Mouse (Mus musculus): ENCODE measurements around the gene Pfas. TPM values are rescaled to one million over a fixed set of nuclear protein-coding genes. Genes with fewer than 3 reads are reported as not detected.

Pfas gene
- polyA plus RNA-seq, 1 experiment, result 0.81 TPM

DNA sequence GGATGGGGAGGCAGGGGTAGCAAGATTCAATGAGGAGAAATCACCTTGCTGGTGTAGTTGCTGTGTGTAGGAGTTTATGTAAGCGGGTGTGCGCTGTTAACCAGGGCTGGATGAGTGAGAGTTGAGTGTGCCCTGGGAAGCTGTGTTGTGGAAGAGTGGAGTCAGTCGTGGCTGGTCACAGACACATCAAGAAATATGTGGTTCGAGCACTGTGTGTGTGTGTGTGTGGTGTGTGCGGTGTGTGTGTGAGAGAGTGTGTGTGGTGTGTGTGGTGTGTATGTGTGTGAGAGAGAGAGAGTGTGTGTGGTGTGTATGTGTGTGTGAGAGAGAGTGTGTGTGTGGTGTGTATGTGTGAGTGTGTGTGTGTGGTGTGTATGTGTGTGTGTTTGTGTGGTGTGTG is 52.8 kb downstream of the Pfas start:
- Histone ChIP-seq H3K36me3 (ENCODE audit: control insufficient read depth) (no peaks in the 10 kb centered on the region), H3K9me3 (ENCODE audit: control insufficient read depth, low read length) (peaks cover 5% of the 10 kb centered on the region; the same call in 1 of the 2 replicates), H3K4me1 (ENCODE audit: control insufficient read depth) (peaks cover 1% of the 10 kb centered on the region; the same call in 1 of the 2 replicates), H3K27me3 (ENCODE audit: control insufficient read depth) (peaks cover 69% of the 10 kb centered on the region), H3K4me3 (replicated peaks) (no peak overlapping the region)
- TF ChIP-seq GATA1 (IDR thresholded peaks at IDR 0.05; ENCODE audit: low read length), result no peak
- no peak for TF ChIP-seq TAL1 (IDR thresholded peaks at IDR 0.05; ENCODE audit: low read length)

DNA sequence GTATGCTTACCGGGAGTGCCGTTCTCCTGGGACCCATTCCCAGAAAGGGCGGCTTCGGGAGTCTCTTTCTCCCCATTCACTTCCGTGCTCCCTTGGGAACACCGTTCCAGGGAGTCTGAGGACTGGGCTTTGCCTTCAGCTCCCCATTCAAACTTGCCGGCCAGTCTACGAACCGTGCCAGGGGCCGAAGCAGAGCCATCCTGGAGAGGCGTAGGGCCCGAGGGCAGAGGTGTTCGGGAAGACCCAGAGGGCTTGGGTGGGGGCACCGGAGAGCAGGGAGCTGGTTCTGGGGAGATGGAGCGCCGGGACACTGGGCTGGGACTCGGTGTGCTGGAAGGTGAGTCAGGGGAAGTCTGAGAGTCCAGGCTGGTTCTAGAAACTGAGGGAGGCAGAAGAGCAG is 53.9 kb downstream of the Pfas start:
- no peak for TF ChIP-seq GATA1 (IDR thresholded peaks at IDR 0.05; ENCODE audit: low read length)
- TF ChIP-seq TAL1 (IDR thresholded peaks at IDR 0.05; ENCODE audit: low read length), result no peak
- Histone ChIP-seq H3K4me3 (replicated peaks) (no peak overlapping the region), H3K36me3 (ENCODE audit: control insufficient read depth) (no peaks in the 10 kb centered on the region), H3K27me3 (ENCODE audit: control insufficient read depth) (peaks cover 72% of the 10 kb centered on the region), H3K4me1 (ENCODE audit: control insufficient read depth) (peaks cover 1% of the 10 kb centered on the region; the same call in 1 of the 2 replicates), H3K9me3 (ENCODE audit: control insufficient read depth, low read length) (peaks cover 5% of the 10 kb centered on the region; the same call in 1 of the 2 replicates)

DNA sequence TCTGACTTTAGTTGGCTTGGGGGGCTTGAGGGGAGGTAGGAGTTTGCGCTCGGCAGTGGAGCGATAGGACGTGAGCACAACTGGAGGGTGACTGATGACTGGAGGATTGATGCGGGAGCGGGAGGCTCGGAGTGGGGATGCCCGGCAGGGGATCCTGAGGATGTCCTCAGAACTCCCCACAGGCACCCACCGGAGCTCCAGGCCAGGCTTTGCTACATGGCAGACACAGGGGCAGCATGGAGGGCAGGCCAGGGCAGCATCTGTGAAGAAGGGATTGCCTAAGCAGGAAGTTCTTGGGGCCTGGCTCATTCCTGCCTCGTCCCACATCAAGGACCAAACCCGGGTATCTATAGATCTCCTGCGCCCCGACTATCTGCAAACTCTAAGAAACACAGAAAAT is 54.4 kb downstream of the Pfas start:
- no peak for TF ChIP-seq TAL1 (IDR thresholded peaks at IDR 0.05; ENCODE audit: low read length)
- no peak for TF ChIP-seq GATA1 (IDR thresholded peaks at IDR 0.05; ENCODE audit: low read length)
- Histone ChIP-seq H3K4me3 (replicated peaks) (no peak overlapping the region), H3K27me3 (ENCODE audit: control insufficient read depth) (peaks cover 72% of the 10 kb centered on the region), H3K9me3 (ENCODE audit: control insufficient read depth, low read length) (peaks cover 5% of the 10 kb centered on the region; the same call in 1 of the 2 replicates), H3K4me1 (ENCODE audit: control insufficient read depth) (peaks cover 1% of the 10 kb centered on the region; the same call in 1 of the 2 replicates), H3K36me3 (ENCODE audit: control insufficient read depth) (no peaks in the 10 kb centered on the region)

DNA sequence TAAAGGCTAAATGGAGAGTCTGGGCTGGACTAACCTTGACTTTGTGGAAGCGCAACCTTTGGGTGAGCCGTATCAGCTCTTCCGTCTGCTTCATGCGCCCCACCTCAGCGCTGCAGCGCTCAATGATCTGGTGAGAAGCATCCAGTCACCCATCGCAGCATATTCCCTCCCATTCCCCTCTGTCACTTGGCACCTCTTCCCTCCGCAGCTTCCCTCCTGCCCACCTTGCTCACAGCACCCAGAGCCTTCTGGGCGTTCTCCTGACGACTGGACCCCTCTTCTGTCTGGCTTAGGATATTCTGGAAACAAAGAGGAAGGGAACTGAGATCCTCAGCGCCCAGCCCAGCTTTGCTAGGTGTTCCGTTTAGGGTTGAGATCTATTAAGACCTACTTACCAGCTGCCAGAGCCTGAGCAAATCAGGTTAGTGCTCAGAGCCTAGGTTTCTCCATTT is 60.7 kb downstream of the Pfas start:
- Histone ChIP-seq H3K27me3 (ENCODE audit: control insufficient read depth) (peaks cover 28% of the 10 kb centered on the region), H3K36me3 (ENCODE audit: control insufficient read depth) (no peaks in the 10 kb centered on the region), H3K4me3 (replicated peaks) (no peak overlapping the region), H3K4me1 (ENCODE audit: control insufficient read depth) (0 out of 2 replicates have a peak, but pooled peaks cover 1% of the 10 kb centered on the region), H3K9me3 (ENCODE audit: control insufficient read depth, low read length) (no peaks in the 10 kb centered on the region)
- TF ChIP-seq TAL1 (IDR thresholded peaks at IDR 0.05; ENCODE audit: low read length) (no peak), GATA1 (IDR thresholded peaks at IDR 0.05; ENCODE audit: low read length) (no peak)

DNA sequence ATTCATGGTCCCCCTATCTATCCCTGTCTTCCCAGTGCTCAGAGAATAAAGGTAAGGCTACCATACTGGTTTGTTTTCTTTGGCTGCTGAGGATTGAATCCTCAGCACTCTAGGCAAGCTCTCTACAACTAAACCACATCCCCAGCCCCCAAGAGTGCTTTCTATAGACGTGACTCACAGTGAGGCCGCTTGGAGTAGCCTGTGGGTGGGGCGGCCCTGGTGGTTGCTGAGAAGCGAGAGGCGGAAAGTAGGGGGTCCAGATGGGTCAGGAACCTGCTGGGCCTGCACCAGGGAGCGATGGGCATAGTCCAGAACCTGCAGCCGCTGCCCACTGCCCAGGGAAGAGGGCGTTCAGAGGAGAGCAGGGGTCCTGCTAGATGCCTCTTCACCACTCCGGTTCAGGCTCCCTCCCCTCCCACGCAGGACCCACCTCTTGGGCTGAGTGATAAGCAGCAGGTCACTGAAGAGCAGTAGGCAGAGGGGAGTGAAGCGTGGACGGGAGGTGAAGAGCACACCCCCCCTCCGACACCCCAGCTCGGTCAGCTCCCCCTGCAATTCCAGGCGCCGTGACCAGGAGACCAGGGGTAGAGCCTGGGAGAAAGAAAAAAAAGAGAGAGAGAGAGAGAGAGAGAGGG is 61.3 kb downstream of the Pfas start:
- H3K36me3 ChIP-seq (ENCODE audit: control insufficient read depth), result no peaks in the 10 kb centered on the region
- H3K27me3 ChIP-seq (ENCODE audit: control insufficient read depth), result peaks cover 23% of the 10 kb centered on the region
- no peaks in the 10 kb centered on the region for H3K9me3 ChIP-seq (ENCODE audit: control insufficient read depth, low read length)
- 0 out of 2 replicates have a peak, but pooled peaks cover 1% of the 10 kb centered on the region for H3K4me1 ChIP-seq (ENCODE audit: control insufficient read depth)
- H3K4me3 ChIP-seq (replicated peaks), result no peak overlapping the region
- TF ChIP-seq GATA1 (IDR thresholded peaks at IDR 0.05; ENCODE audit: low read length) (no peak), TAL1 (IDR thresholded peaks at IDR 0.05; ENCODE audit: low read length) (no peak)

DNA sequence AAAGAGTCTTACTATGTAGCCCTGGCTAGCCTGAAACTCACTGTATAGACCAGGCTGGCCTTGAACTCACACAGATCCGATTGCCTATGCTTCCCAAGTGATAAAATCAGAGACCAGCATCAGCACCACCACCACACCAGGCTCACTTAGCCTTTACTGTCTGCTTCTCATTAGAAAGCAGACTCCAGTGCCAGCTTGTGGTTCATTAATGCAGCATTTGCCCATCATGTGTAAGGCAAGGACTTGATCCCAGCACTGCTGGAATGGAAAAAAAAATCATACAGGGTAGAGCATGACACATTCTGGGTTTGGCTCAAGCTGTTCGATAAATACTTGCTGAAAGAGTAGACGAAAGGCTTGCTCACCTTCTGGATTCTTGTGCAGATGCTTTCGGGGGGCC is 62.3 kb downstream of the Pfas start:
- Histone ChIP-seq H3K27me3 (ENCODE audit: control insufficient read depth) (peaks cover 14% of the 10 kb centered on the region), H3K4me3 (replicated peaks) (no peak overlapping the region), H3K4me1 (ENCODE audit: control insufficient read depth) (0 out of 2 replicates have a peak, but pooled peaks cover 3% of the 10 kb centered on the region), H3K9me3 (ENCODE audit: control insufficient read depth, low read length) (no peaks in the 10 kb centered on the region), H3K36me3 (ENCODE audit: control insufficient read depth) (no peaks in the 10 kb centered on the region)
- TF ChIP-seq TAL1 (IDR thresholded peaks at IDR 0.05; ENCODE audit: low read length) (no peak), GATA1 (IDR thresholded peaks at IDR 0.05; ENCODE audit: low read length) (no peak)

DNA sequence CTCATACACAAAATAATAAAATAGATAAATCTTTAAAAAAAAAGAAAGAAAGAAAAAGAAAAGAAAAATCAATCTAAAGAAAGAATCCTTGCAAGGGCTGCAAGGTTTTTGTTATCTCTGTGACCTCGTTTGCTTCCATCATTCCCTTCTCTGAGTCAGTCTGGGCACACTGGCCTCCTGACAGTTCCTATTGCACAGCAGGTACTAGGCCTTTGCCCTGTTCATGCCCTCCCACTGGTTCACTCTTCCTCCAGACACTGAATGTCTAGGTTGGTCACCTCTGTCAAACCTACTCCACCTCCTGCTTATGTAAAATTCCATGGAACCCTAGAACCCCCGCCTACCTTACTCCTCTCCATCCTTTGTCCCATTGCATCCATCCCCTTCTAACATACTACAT is 63.0 kb downstream of the Pfas start:
- H3K36me3 ChIP-seq (ENCODE audit: control insufficient read depth), result no peaks in the 10 kb centered on the region
- peaks cover 6% of the 10 kb centered on the region for H3K4me1 ChIP-seq (ENCODE audit: control insufficient read depth)
- no peak overlapping the region for H3K4me3 ChIP-seq (replicated peaks)
- H3K27me3 ChIP-seq (ENCODE audit: control insufficient read depth), result peaks cover 12% of the 10 kb centered on the region
- no peaks in the 10 kb centered on the region for H3K9me3 ChIP-seq (ENCODE audit: control insufficient read depth, low read length)
- TF ChIP-seq GATA1 (IDR thresholded peaks at IDR 0.05; ENCODE audit: low read length), result no peak
- no peak for TF ChIP-seq TAL1 (IDR thresholded peaks at IDR 0.05; ENCODE audit: low read length)

DNA sequence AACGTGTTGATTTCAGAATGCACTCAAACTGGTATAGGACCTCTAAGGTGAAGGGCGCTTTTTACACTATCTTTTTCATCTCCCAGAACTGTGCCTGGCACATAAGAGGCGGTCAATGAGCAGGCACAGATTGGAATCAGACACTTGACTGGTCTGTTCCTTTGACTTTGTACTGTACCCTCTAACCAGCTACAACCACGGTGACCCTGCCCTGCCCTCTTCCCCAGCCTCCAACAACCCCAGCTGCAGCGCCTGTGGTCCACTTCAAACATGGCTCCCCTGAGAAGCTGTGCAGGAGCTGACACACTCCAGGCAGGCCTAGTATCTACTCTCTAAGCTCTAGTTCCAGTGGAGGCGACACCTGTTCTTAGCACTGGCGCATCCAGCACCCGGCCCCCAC is 65.5 kb downstream of the Pfas start:
- Histone ChIP-seq H3K4me3 (replicated peaks) (no peak overlapping the region), H3K9me3 (ENCODE audit: control insufficient read depth, low read length) (no peaks in the 10 kb centered on the region), H3K27me3 (ENCODE audit: control insufficient read depth) (peaks cover 8% of the 10 kb centered on the region), H3K36me3 (ENCODE audit: control insufficient read depth) (no peaks in the 10 kb centered on the region), H3K4me1 (ENCODE audit: control insufficient read depth) (peaks cover 19% of the 10 kb centered on the region)
- TF ChIP-seq GATA1 (IDR thresholded peaks at IDR 0.05; ENCODE audit: low read length), result no peak
- TF ChIP-seq TAL1 (IDR thresholded peaks at IDR 0.05; ENCODE audit: low read length), result no peak

DNA sequence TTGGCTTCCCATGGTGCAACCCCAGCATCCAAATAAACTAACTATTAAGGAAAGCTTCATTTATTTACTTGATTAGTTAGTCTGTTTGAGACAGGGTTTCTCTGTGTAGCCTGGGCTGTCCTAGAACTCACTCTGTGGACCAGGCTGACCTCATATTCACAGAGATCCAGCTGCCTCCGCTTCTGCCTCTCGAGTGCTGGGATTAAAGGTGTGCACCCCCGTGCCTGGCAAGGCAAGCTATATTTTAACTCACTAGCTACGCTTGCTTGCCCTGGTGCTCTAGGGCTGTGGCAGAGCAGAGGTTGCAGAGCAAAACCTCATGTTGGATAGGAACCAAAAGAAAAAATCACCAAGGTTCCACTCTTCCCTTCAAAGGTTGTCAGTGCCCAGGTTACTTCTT is 67.7 kb downstream of the Pfas start:
- no peaks in the 10 kb centered on the region for H3K9me3 ChIP-seq (ENCODE audit: control insufficient read depth, low read length)
- no peaks in the 10 kb centered on the region for H3K27me3 ChIP-seq (ENCODE audit: control insufficient read depth)
- H3K4me1 ChIP-seq (ENCODE audit: control insufficient read depth), result peaks cover 17% of the 10 kb centered on the region
- no peaks in the 10 kb centered on the region for H3K36me3 ChIP-seq (ENCODE audit: control insufficient read depth)
- no peak for TF ChIP-seq TAL1 (IDR thresholded peaks at IDR 0.05; ENCODE audit: low read length)
- no peak overlapping the region for H3K4me3 ChIP-seq (replicated peaks)
